Mouse (Mus musculus): Measurements from ENCODE around the gene Rhox3a2. TPM values are rescaled to one million over a fixed set of nuclear protein-coding genes. Genes with fewer than 3 reads are reported as not detected.
"Not testable (repeated sequence)": the region's sequence is repeated elsewhere in the genome, so short reads cannot be mapped to it uniquely, and the experiment has no call there.

The Rhox3a2 gene
- total RNA-seq (2021), result not detected
- long read RNA-seq, experiment 1, result 0 reads
- long read RNA-seq, experiment 2, result 0 reads

- H3K27ac ChIP-seq; H3K4me3 ChIP-seq; intact Hi-C loops (cut with DNase I); DNase-seq (ENCODE audit: extremely low spot score in 1 of 2, low spot score in 2 of 2): not testable (repeated sequence)
Measured at GRCm38 (mm10) chrX:37379728-37380127, at the start of gene Rhox3a2. Rhox3a2 (plus strand) TSS chrX:37380028.

GRCm38 (mm10) chrX:37390548-37390947, 10.7 kb downstream of the Rhox3a2 start, which contains the start of gene Rhox4a2:
Rhox4a2 (plus strand) TSS chrX:37390848.
- DNase-seq (ENCODE audit: extremely low spot score in 1 of 2, low spot score in 2 of 2); H3K27ac ChIP-seq; H3K4me3 ChIP-seq; intact Hi-C loops (cut with DNase I): not testable (repeated sequence)

GRCm38 (mm10) chrX:37411767-37412166, 31.9 kb downstream of the Rhox3a2 start, which contains the start of gene Rhox2b:
Rhox2b (plus strand) TSS chrX:37412067.
- intact Hi-C loops (cut with DNase I); H3K27ac ChIP-seq; H3K4me3 ChIP-seq; DNase-seq (ENCODE audit: extremely low spot score in 1 of 2, low spot score in 2 of 2): not testable (repeated sequence)

- H3K27ac ChIP-seq; intact Hi-C loops (cut with DNase I); H3K4me3 ChIP-seq; DNase-seq (ENCODE audit: extremely low spot score in 1 of 2, low spot score in 2 of 2): not testable (repeated sequence)
Measured at GRCm38 (mm10) chrX:37432194-37432593, 52.4 kb downstream of the Rhox3a2 start, which contains the start of gene Rhox4b. Rhox4b (plus strand) TSS chrX:37432494.

Other genes with a start within 250 kb of the Rhox3a2 start
- gene Akap14, start 211.2 kb upstream of the Rhox3a2 start, total RNA-seq (2021), result not detected
- gene Ndufa1, start 188.9 kb upstream of the Rhox3a2 start, total RNA-seq (2021), result 100 to 1,000 TPM; 177 to 201 TPM
- gene Rnf113a1, start 188.8 kb upstream of the Rhox3a2 start, total RNA-seq (2021), result 1 to 10 TPM; 7.3 to 7.6 TPM
- not detected for gene Gm9, start 169.0 kb upstream of the Rhox3a2 start, total RNA-seq (2021)
- not detected for gene Rhox1, start 157.8 kb upstream of the Rhox3a2 start, total RNA-seq (2021)
- gene Rhox2a, start 135.1 kb upstream of the Rhox3a2 start, total RNA-seq (2021), result not detected
- not detected for gene Rhox3a, start 130.1 kb upstream of the Rhox3a2 start, total RNA-seq (2021)
- gene Rhox4a, start 114.7 kb upstream of the Rhox3a2 start, total RNA-seq (2021), result not detected
- gene Rhox4a2, start 10.8 kb downstream of the Rhox3a2 start, total RNA-seq (2021), result not detected
- gene Rhox2b, start 32.0 kb downstream of the Rhox3a2 start, total RNA-seq (2021), result not detected
- gene Rhox4b, start 52.5 kb downstream of the Rhox3a2 start, total RNA-seq (2021), result not detected
- not detected for gene Rhox2c, start 73.7 kb downstream of the Rhox3a2 start, total RNA-seq (2021)
- gene Rhox3c, start 78.6 kb downstream of the Rhox3a2 start, total RNA-seq (2021), result not detected
- not detected for gene Rhox4c, start 100.3 kb downstream of the Rhox3a2 start, total RNA-seq (2021)
- not detected for gene Rhox2d, start 113.4 kb downstream of the Rhox3a2 start, total RNA-seq (2021)
- not detected for gene Rhox4d, start 134.3 kb downstream of the Rhox3a2 start, total RNA-seq (2021)
- not detected for gene Rhox2e, start 150.4 kb downstream of the Rhox3a2 start, total RNA-seq (2021)
- gene Rhox3e, start 162.0 kb downstream of the Rhox3a2 start, total RNA-seq (2021), result not detected
- not detected for gene Rhox4e, start 177.4 kb downstream of the Rhox3a2 start, total RNA-seq (2021)
- gene Rhox2f, start 191.4 kb downstream of the Rhox3a2 start, total RNA-seq (2021), result not detected
- not detected for gene Rhox3f, start 201.0 kb downstream of the Rhox3a2 start, total RNA-seq (2021)
- gene Rhox4f, start 227.7 kb downstream of the Rhox3a2 start, total RNA-seq (2021), result not detected
- gene Rhox3g, start 248.6 kb downstream of the Rhox3a2 start, total RNA-seq (2021), result not detected